Mouse (Mus musculus): ENCODE data around the gene Ltn1.

The Ltn1 gene

GRCm38 (mm10) chr16:87387444-87387977, 44.9 kb downstream of the Ltn1 start:
- DNase-seq = no peak

- no peak for DNase-seq
These were observed 48.0 kb downstream of the Ltn1 start for GRCm38 (mm10) chr16:87384366-87384765.

GRCm38 (mm10) chr16:87382996-87383395, 49.4 kb downstream of the Ltn1 start:
- no peak for DNase-seq

DNA sequence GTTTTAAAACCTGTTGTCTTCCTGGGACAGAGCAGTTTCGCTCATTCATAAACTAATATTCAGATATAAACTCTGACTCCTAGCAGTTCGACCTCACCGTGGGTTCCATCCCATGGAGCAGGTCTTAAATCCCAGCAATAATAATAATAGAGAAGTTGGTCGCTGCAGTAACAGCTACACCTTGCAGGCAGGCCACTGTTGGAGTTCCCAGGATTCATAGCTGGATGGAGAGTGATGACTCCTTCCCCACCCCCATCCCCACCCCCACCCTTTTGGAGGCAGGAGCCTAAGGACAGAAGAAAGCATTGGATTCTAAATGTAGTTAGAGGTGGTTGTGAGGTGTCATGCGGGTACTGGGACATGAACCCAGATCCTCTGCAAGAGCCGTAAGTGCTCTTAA, 66.0 kb downstream of the Ltn1 start:
- no peak for DNase-seq

- DNase-seq = peak; percentile 47 to 68
These were observed 66.4 kb downstream of the Ltn1 start for GRCm38 (mm10) chr16:87366035-87366434.

DNA sequence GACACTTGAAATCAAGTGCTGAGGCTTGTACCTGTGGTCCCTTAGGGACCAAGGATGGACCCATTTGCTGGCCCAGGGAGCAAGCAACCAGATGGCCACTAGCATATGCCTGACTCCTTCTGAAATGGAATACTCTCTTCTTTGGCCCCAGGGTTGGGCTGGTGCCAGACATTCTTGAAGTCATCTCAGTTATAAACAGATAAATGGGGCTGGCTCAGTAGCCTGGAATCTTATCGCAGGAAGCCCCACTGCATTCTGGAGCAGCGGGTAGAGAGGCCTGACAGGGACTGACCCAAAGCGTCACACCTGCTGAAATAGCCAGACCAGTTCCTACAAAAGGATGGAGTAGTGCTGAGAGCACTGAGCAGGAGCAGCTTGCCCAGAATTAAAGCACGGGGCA, 68.2 kb downstream of the Ltn1 start:
- DNase-seq = peak; percentile 54 to 68

- no peak for DNase-seq
These were observed 72.3 kb downstream of the Ltn1 start for GRCm38 (mm10) chr16:87360096-87360495.

DNA sequence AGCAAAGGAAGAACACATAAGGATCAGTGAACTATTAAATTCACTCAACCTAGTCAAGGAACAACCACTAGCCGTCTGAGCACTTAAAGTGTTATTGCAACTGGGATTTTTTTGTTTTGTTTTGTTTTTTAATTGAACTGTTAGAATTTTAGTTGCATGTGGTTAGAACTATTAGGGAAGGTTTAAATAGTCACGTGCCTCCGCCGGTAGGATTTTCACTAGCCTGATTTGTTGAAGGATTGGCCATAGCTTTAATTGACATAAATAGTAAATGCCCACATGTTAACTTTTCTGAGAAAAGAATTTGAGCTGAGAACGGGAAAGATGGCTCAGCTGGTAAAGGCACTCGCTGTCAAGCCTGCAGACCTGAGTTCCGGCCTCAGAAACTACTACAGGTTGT, 77.7 kb downstream of the Ltn1 start:
- DNase-seq = no peak

DNA sequence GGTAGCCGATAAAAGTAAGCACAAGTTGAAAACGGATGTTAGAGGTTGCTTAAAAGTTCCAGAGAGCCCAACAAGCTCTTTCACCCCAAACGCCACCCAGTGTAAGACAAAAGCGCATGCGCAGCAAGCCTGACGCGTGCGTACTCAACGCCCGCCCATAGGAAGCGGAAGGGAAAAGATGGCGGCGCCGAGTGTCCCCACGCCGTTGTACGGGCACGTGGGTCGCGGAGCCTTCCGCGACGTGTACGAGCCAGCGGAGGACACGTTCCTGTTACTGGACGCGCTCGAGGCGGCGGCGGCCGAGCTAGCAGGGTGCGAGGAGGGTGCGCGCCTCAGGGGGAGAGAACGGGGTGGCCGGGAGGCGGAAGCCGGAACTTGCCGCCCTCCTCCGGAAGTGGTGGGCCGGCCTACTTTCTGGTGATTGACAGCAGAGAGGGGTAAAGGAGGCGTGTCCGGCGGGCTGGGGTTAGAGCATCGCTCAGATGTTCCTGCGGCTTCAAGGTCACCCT, 78.3 kb downstream of the Ltn1 start, which contains the start of gene N6amt1:
TSS of gene N6amt1 (plus strand) at position 111 of the 509 bp plus-strand sequence.
- DNase-seq = peak; percentile 94 to 96

DNA sequence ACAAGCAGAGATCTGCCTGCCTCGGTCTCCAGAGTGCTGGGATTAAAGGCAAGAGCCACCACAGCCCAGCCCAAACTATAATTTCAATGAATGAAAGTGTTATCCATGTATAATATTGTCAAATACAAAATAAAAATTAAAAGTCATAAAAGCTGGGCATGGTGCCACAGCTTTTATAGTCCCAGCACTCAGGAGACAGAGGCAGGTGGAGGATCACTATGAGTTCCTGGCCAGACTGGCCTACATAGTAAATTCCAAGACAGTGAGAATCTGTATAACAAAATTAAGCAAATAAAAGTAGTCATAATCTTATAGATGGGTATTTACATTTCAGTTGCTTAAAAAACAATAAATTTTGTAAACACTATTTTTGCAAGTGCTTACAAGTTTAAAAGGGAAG, 78.8 kb downstream of the Ltn1 start:
- no peak for DNase-seq

DNA sequence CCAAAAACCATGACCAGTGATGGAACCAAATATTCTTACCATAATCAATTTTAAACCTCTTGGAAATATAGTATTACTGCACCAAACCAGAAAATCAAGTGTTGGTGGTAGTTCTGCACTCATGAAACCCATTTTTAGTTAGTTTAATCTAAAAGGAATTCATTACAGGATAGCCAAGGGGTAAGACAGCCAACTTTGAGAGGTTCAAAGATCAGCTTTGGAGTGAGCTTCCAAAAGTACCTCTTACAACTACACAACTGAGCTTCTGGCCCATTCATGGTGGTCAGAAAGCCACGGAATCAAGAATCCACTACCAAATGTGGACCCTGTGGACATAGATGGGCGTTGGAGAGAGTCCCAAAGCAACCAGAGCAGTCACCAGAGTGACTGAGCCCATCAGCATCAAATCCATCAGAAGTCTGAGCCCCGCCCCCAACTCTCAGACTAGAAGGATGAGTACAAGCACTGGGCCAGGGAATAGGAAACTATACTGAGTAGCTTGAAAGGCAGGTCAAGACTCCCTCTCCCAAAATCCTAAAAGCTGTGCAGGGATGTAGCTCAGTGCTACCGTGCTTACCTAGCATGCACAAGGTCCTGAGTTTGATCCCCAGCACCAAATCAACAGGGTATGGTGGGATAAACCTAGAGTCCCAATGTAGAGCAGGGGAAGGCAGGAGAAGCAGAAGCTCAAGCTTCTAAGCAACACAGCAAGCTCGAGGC, 80.9 kb downstream of the Ltn1 start:
- DNase-seq = no peak

- no peak for DNase-seq
These were observed 84.3 kb downstream of the Ltn1 start for GRCm38 (mm10) chr16:87348133-87348532.

GRCm38 (mm10) chr16:87341043-87341572, 91.3 kb downstream of the Ltn1 start:
- DNase-seq = no peak

DNA sequence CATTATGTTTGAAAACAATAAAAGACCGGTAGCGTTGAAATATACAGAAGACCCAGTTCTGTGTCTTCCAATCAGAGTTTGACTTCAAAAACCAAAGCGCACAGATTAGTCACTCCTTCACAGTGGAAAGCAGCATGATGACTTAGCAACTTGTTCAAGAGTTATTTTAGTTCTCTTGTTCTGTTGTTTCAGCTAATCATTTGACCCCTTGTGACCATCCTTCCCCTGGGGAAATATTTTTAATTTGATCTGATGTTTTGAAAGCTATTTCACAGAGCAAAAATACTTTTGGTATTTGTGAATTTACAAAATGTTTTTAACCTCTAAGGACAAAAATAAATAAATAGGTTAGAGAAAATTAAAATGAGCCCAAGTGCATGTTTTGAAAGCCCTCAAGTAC, 97.7 kb downstream of the Ltn1 start:
- DNase-seq = no peak

GRCm38 (mm10) chr16:87329986-87330385, 102.4 kb downstream of the Ltn1 start:
- no peak for DNase-seq
